Mouse (Mus musculus): Measurements from ENCODE around the gene Pir. TPM values are rescaled to one million over a fixed set of nuclear protein-coding genes. Genes with fewer than 3 reads are reported as not detected.

The Pir gene
- polyA plus RNA-seq, 1 experiment from 2014 or later: 4.6 TPM

- no peaks in the 10 kb centered on the region for H3K36me3 ChIP-seq (ENCODE audit: control insufficient read depth, insufficient read depth, low read length)
- H3K27ac ChIP-seq (ENCODE audit: low read depth, low read length): no peak overlapping the region
- no peaks in the 10 kb centered on the region for H3K4me1 ChIP-seq (ENCODE audit: control insufficient read depth, insufficient read depth, low read length)
- ATAC-seq (ENCODE audit: insufficient read depth, low FRiP score, low TSS enrichment): no peak
- H3K27me3 ChIP-seq (ENCODE audit: control insufficient read depth, insufficient read depth, low read length): no peaks in the 10 kb centered on the region
- DNase-seq (ENCODE audit: low spot score): no peak
- peak overlapping the region; percentile 54 for H3K4me3 ChIP-seq (ENCODE audit: low read depth, low read length)
- H3K9ac ChIP-seq (ENCODE audit: low read length): no peak overlapping the region
- 62% methylated on average over 3 of the region's 3 CpGs for WGBS
- no peaks in the 10 kb centered on the region for H3K9me3 ChIP-seq (ENCODE audit: control insufficient read depth, low read length)
- H3K4me2 ChIP-seq (ENCODE audit: low read depth): peak overlapping the region; percentile 46
Measured at GRCm38 (mm10) chrX:164420518-164420917, 151.3 kb downstream of the Pir start.

Other genes starting within 250 kb of the Pir start
- gene Car5b, start 241.4 kb upstream of the Pir start, polyA plus RNA-seq (2014; fragmentation: Nextera tagmentation; extraction: Ambion mirVana): 0.19 and 0.28 TPM in 2 replicates
- gene Siah1b, start 192.9 kb upstream of the Pir start, polyA plus RNA-seq (2014; fragmentation: Nextera tagmentation; extraction: Ambion mirVana): 38.0 and 38.4 TPM in 2 replicates
- not detected in 2 replicates for gene Cltrn, start 180.5 kb upstream of the Pir start, polyA plus RNA-seq (2014; fragmentation: Nextera tagmentation; extraction: Ambion mirVana)
- gene Ace2, start 130.0 kb upstream of the Pir start, polyA plus RNA-seq (2014; fragmentation: Nextera tagmentation; extraction: Ambion mirVana): 0.13 and 0.14 TPM in 2 replicates
- 0.17 and 0.66 TPM in 2 replicates for gene Bmx, start 11.2 kb upstream of the Pir start, polyA plus RNA-seq (2014; fragmentation: Nextera tagmentation; extraction: Ambion mirVana)
- gene Vegfd, start 104.0 kb downstream of the Pir start, polyA plus RNA-seq (2014; fragmentation: Nextera tagmentation; extraction: Ambion mirVana): 1.1 and 1.2 TPM in 2 replicates
- 15.5 and 16.7 TPM in 2 replicates for gene Piga, start 150.4 kb downstream of the Pir start, polyA plus RNA-seq (2014; fragmentation: Nextera tagmentation; extraction: Ambion mirVana)
- not detected in 2 replicates for gene Asb11, start 167.6 kb downstream of the Pir start, polyA plus RNA-seq (2014; fragmentation: Nextera tagmentation; extraction: Ambion mirVana)
- 0.35 and 0.48 TPM in 2 replicates for gene Asb9, start 237.0 kb downstream of the Pir start, polyA plus RNA-seq (2014; fragmentation: Nextera tagmentation; extraction: Ambion mirVana)

All from neural tube, embryonic 11.5 days (tissue).